Mouse (Mus musculus) megakaryocyte, embryonic 14.5 days (primary cell): ENCODE results near the gene Taok3.

Experiments
- FLI1 ChIP-seq: IDR thresholded peaks from 2 replicates; pipeline ENCODE4 v1.6.1; 2012; ENCODE audit warnings: low read length, inconsistent platforms, mixed read lengths
- GATA1 ChIP-seq: IDR thresholded peaks from 3 replicates; pipeline ENCODE4 v1.6.1; 2012; ENCODE audit warnings: mixed read lengths, low read length, inconsistent platforms, borderline replicate concordance

GRCm38 (mm10) chr5:117264701-117265100, 144.8 kb downstream of the Taok3 start:
- TF ChIP-seq GATA1 (no peak), FLI1 (no peak)
